Mouse (Mus musculus): ENCODE measurements around the gene Tyk2.
A peak's percentile ranks its signal among the peaks of the same experiment; 100 is the strongest.

Gene Tyk2

DNA sequence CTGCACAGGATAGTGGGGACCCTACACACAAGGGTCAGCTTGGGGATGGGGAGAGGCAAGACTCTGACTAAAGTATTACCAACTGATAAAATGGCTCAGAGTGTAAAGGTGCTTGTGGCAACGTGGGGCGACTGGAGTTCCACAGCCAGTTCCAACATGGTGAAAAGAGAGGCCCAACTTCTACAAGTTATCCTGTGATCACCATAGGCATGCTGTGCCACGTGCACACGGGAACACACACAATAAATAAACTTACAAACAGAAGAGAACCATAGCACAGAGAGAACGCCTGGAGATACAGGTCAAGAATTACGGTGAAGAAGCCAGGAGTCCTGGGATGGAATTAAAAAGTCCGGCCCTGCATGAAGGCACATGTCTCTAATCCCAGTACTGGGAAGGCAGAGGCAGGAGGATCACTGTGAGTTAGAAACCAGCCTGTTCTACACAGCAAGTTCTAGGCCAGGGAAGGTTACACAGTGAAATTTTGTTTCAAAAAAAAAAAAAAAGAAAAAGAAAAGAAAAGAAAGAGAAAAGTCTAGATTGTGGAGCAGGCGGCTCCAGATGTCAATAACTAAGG is 18.1 kb upstream of the Tyk2 start:
- DNase-seq (ENCODE audit: low read depth), result no peak

DNA sequence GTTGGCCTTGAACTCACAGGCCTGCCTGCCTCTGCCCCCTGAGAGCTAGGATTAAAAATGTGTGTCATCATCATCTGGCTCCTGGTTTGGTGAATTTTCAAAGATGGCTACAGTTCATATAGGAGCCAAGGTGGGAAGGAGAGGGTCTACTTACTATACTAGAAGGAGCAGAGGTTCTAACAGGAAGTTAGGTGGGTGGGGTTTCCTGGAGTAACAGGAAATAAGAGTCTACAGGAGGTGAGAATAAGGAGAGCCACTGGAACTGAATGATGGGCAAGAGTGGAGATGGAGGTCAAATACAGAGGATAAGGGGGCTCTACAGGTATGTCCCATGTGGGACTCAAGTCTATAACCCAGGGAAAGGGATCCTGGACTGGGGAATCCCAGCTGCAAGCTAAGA is 17.4 kb upstream of the Tyk2 start:
- no peak for DNase-seq (ENCODE audit: low read depth)

DNA sequence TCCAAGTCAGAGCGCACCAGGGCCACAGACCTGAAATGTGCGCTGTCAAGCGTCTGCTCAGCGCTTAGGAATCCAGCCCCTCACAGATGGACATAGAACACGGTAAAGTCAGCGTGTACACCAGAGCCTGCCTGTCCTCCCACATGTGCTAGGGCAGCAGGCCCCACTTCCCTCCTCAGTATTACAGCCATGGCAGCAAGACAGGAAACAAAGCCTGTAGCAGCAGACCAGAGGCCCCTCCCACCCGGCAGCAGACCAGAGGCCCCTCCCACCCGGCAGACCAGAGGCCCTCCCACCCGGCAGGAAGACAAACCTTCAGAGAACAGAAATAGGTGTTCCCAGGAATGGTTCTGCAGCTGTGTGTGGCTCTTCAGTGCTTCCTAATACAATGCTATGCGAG is 15.7 kb upstream of the Tyk2 start:
- peak; percentile 82 for DNase-seq (ENCODE audit: low read depth)

DNA sequence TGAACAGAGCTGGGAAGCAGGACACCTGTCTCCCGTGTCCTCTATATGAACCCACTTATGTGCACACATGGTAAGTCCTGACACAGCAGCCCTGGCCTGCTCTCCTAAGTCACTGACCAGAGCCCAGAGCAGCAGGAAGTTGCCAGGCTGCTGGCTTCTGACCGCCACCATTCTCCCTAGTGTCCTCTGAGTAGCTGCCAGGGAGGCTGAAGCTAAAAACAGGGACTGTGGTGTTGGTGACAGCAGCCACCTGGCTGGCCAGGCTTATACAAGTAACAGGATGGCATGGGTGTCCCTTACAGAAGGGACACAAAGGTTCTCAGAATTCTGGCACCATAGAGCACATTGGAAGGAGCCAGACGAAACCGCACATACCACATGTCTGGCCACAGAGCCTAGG is 14.4 kb upstream of the Tyk2 start:
- DNase-seq (ENCODE audit: low read depth), result no peak

DNA sequence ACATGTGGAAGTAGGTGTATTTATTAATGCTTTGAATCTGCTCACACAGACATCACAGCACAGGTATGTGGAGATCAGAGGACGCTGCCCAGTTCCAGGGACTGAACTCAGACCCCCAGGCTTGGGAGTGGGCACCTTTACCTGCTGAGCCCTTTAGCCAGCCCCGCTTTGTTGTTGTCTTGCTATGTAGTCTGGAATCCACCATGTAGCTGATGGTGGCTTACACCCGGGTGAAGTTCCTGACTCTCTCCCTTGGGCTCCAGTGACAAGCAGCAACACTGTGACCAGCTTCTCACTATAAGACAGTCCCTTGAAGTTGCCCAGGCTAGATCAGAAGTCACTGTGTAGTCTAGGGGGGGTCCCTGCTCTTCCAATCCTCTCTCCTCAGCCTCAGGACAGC is 13.3 kb upstream of the Tyk2 start:
- DNase-seq (ENCODE audit: low read depth), result no peak

DNA sequence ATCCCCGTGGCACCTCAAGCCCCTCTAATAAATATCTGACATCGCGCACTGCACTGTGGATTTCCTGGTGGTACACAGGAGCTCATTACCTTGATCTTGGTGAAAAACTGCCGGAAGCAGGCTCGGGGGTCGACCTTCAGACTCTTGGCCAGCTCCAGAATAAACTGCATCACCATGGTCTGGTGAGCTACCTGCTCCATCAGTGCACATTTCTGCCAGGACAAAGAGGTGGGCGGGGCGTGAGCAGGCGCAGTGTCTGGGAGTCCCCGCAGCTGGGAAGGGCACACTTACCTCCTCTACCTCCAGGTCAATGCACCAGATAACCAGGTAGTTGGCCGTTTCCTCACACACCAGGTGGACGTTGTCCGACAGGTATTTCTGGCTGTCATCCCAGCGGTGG is 10.9 kb upstream of the Tyk2 start:
- no peak for DNase-seq (ENCODE audit: low read depth)

DNA sequence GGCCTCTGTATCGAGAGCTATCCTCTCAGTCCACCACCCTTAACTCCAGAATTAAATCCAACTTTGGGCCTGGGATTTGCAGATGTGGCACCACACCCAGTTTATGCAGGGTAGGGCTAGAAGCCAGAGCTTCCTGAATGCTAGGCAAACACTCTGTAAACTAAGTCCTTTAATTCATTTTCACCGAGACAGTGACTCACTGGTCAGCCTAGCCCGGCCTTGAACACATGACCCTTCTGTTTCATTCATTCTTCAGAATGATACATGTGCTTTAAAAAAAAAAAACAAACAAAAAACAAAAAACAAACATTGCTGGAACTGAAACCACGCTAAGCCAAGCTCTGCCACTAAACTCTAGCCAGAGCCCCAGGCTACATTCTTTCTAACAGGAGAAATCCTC is 7.3 kb upstream of the Tyk2 start:
- no peak for DNase-seq (ENCODE audit: low read depth)

DNA sequence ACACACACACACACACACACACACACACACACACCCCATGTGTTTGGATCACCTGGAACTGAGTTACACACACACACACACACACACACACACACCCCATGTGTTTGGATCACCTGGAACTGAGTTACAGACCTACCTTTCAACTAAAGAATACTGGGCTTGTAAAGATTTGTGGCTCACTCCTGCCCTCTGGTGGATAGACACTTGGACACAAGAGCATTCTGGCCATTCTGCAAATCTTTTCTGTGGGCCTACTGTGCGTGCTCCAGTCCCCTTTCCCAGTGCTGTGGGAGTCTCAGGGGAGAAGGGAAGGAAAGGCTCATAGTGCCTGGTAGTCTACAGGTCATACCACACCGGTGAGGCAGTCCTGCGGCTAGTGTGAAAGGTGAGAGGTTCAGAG is 6.2 kb upstream of the Tyk2 start:
- peak; percentile 91 for DNase-seq (ENCODE audit: low read depth)

DNA sequence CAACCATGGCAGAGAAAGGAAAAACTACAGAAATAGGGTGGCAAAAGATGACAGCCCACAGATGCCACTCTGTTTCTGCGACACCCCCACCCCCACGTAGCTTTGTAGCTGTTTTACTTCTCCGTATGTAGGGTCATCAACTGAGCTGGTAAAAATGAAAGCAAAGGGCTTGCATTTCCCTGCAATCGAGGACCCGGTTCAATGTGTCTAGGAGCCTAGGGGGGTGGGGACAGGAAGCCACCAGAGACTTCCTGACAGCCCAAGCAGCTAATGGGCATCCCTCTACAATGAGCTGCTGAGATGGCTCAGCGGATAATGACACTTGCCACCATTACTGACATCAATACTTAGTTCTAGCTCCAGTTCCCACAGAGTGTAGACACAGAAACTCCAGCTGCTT is 5.4 kb upstream of the Tyk2 start:
- DNase-seq (ENCODE audit: low read depth), result no peak

DNA sequence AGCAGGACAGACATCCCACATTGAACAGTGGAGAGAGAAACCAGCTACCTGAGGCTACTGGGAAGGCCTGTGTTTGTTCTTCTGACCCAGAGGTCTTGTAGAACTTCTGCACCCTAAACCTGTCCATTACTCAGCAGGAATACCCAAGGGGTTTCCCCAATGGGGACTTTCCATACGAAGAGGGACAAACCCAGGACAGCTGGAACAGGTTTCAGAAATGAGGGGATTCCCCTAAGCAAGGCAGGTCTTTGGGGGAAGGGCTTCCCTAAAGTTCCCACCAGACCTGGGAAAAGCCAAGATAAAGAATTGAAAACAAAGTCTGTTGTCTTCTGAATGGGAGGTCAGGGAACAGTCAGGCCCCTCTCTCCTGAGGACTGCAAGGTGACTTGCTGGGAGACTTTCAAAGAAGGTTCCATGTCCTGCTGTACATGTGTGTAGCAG is 4.9 kb upstream of the Tyk2 start:
- peak; percentile 64 for DNase-seq (ENCODE audit: low read depth)

DNA sequence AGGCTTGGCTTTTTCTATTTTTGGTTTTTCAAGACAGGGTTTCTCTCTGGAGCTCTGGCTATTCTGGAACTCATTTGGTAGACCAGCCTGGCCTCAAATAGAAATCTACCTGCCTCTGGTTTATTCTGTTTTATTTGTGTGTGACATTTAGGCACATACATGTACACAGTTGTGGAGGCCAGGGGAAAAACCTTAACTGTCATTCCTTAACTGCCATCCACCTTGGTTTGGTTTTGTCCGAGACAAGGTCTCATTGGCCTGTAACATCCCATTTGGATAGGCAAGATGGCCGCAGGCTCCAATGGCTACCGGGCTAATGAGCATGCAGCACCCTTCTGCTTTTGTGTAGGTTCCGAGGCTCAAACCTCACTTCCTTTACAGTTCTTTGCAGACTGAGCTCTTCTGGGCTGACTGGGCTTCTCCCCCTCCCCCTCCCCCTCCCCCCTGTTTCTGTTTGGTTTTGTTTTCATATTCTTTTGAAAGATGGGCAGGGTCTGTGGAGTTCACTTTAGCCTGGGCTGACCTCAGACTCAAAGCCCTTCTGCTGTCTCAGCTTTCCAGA is 4.4 kb upstream of the Tyk2 start:
- DNase-seq (ENCODE audit: low read depth), result no peak

DNA sequence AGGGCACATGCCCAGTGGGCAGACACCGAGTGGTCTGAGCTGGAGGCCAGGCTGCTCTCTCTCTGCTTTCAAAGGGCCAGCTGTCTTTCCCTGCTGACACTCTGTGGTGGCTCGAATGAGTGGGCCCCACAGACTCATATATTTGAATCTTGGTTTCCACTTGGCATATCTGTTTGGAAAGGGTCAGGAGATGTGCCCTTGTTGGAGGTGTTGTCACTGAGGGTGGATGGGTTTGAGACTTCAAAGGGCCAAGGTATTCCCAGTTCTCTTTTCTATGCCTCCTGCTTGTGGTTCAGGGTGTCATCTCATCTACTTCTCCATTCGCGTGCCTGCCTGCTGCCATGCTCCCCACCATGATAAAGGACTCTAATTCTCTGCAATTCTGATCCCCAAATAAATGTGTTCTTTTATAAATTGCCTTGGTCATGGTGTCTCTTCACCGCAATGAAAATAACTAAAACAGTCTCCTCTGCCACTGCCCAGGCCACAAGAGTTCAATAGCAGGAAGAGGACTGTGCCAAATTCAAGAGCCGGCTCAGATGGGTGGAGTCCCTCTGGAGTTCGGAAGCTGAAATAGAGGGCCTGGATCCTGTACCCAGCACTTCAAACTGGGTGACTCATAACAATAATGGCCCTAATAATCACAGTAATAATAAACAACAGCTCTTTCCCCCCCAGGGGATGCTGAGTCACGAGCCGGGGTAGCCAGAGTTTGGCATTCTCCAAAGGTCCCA is 3.7 kb upstream of the Tyk2 start:
- DNase-seq (ENCODE audit: low read depth), result no peak

DNA sequence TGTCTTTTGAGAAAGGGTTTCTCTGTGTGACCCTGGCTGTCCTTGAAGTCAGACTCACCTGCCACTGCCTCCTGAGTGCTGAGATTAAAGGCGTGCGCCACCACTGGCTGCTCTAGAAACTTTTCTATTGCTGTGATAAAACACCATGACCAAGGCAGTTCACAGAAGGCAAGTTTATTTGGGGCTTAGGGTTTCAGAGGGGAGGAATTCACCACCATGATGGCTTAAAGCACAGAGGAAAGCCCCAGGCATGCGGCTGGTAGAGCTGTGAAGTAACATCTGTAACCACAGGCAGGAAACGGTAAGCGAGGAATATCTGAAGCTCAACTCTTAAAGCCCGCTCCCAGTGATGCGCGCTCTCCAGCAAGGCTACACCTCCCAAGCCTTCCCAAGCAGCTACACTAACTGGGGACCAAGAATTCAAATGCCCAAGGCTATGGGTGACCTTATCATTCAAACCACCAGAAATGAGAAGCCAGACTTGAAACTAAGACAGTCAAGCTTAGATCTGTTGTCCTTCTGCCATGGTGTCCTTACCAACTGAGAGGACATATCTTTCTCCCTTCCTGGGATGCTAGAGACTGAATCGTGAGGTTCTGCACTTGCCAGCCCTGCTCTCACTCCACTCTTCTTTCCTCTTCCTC is 2.1 kb upstream of the Tyk2 start:
- DNase-seq (ENCODE audit: low read depth), result peak; percentile 80

DNA sequence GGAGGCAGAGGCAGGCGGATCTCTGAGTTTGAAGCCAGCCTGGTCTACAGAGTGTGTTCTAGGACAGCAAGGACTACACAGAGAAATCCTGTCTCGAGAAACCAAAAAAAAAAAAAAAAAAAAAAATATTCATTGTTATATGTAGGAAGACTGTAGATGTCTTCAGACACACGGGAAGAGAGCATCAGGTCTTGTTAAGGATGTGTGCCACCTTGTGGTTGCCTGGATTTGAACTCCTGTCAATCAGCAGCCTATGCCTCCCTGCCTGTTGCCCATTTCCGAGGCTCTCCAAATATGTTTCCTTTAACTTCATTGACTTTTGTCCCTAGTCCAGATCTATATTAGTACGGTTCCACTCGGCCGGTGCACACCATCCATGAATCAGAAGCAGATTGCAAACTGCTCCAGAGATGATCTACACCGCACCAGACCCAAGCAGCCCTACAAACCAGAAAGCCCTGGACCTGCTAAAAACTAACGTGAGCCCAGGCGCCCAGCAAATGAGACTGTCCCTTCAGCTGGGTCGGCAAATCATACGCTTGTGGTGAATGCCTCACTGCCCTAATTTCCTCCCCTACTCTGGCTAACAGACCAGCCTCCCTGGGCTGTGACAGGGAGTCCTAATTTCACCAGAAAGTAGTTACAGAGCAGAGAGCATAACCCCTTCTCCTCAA is 1.2 kb upstream of the Tyk2 start:
- DNase-seq (ENCODE audit: low read depth), result peak; percentile 51

DNA sequence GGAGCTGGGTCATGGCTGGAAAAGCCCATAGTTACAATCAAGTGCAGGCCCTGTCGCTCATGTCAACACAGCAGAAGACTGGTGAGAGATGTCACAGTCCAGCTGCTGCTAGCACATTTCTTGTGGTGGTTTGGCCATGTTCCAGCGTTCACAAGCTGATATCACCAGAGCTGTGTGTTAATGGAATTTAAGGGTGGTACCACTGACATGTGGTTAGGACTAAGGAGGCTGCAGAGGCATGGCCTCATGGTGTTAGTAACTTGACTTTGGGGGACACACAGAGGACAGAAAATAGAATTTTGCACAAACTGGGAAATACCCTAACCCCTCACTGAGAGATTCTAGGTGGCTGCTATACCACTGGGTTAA is 4.8 kb downstream of the Tyk2 start:
- DNase-seq (ENCODE audit: low read depth), result no peak

DNA sequence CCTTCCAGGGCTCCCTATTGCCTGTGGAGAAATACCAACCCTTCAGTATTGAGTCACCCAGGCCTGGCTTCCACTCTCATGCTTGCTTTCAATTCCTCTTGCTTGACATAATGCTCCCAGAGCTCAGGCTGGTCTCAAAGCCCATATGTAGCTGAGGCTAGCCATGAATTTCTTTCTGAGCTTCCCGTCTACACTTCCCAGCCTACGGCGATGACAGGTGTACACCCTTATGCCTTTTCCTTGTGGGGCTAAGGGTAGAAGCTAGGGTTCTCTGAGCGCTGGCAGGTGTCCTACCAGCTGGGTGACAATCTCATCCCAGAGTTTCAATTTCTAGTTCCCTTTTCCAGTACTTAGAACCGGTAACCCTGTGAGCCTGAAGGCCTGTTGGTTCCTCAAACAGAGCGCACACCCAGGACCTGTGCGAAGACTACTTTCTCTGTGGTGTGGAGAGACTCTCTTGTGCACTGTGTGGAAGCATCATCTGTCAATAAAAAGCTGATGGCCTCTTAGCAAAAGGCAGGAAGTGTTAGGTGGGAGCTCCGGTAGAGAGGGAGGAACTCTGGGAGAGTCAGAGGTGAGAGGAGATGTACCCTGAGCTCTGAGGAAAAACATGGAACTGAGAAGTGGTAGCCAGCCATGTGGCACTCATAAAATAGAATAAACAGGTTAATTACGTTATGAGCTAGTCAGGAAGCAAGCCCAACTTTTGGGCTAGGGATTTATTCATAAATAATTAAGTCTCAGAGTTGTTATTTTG is 5.4 kb downstream of the Tyk2 start:
- DNase-seq (ENCODE audit: low read depth), result no peak

DNA sequence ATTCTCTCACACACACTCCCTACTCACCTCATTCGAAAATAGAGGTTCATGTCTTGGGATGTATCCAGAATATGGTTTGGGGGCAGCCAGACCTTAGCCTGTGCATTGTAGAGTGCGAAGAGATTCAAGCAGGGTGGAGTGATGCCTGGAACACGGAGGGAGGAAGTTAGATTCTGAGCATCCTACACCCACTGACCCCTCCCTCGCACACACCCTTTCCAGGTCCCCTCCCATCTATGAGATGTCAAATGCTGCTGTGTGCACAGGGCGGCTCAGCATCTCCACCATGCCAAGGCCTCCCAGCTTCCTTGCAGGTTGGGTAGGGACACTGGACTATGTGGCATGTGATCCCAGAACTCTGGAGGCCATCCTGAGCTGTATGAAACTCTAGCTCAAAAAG is 6.2 kb downstream of the Tyk2 start:
- DNase-seq (ENCODE audit: low read depth), result no peak

DNA sequence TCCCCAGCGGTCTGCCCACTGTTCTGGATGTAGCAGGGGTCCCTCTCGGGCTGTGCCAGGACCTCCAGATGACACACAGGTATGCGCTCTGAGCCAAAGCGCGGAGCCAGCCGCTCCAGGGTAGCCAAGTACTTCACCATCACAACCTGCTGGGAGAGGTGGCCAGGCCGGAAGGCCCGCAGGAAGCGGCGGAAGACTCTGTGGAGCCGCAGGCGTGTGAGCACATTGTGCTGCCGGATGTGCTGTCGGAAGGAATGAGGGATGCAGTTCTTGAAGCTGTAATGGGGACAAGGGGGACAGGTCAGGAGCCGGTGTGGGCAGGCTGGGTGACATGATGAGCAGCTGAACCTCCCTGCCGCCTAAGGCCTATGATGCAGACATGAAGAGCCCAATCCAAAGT is 9.6 kb downstream of the Tyk2 start:
- DNase-seq (ENCODE audit: low read depth), result no peak

DNA sequence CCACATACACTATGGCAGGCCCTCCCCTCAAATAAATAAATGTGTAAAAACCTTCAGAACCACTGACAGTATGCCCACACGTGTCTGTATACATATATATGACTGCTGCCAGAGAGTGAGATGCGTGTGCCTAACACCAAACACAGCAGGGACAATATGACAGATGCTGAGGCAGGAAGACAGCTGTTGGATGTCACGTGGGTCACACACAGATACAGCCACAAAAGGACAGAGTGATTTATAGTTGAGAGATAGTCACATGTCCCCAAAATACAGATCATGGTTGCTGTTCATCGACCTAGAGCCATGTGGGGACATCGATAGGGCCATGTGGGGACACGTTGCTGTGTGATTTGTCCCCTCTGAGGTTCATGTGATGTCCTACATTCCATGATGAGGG is 14.0 kb downstream of the Tyk2 start:
- DNase-seq (ENCODE audit: low read depth), result no peak

DNA sequence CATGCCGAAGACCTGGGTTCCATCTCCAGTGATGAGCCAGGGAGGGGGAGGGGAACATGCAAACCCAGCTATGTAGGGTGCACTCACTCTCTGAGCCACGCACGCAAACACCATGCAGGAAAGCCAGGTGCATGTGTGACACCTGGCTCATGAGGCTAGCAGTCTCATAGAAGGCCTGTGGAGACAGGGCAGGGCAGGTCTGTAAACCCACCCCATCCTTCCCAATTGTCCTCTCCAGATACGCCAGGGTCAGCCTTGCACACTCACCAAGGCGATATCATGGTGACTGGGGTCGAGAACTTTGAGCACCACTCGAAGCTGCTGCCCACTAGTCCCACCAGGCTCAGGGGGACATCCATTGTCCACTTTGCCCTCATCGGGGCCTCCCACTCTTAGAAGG is 15.9 kb downstream of the Tyk2 start:
- no peak for DNase-seq (ENCODE audit: low read depth)

DNA sequence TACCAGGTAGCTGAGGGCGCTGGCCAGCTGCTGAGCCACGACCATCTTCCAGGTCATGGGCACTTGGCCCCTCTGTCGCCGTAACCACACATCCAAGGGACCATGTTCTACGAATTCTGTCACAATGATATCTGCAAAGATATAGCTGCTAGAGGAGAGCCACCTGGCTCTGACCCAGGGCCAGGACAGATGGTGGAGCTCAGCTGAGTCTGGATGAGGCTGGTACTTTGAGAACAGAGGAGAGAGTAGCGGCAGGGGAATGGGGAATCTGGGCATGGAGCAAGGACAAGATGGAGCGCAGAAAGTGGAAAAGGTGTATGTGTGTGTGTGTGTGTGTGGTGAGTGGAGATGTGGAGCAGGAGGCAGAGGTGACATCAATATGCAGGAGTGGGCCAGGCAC is 16.9 kb downstream of the Tyk2 start:
- DNase-seq (ENCODE audit: low read depth), result no peak

DNA sequence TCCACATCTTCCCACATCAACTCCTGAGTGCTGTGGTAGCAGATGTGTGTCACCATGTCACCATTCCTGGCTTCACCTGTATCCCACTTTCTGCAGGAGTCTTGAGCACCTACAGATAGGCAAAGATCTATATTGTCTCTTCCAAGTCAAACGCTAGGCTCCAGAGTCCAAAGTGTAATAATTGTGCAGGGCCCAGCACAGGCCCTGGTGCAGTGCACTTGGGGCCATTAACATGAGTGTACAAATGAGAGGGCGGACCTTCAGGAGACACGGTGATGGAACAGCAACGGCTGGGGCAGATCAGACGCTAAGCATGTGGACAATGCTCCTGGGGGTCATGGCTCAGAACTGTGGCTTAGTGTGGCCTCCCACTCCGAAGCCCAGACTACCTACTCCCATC is 17.3 kb downstream of the Tyk2 start:
- no peak for DNase-seq (ENCODE audit: low read depth)

Data from naive thymus-derived CD4-positive, alpha-beta T cell, adult 2 months (primary cell).